Mouse (Mus musculus): ENCODE data around the gene Igf2bp1. TPM values are rescaled to one million over a fixed set of nuclear protein-coding genes. Genes with fewer than 3 reads are reported as not detected.
A peak's percentile ranks its signal among the peaks of the same experiment; 100 is the strongest.

Gene Igf2bp1
- total RNA-seq (2021), result under 1 TPM; 0.10 to 0.11 TPM
- long read RNA-seq, experiment 1, result 0 reads
- long read RNA-seq, experiment 2, result 0 reads

- no peak for DNase-seq
These were observed at the start of gene Igf2bp1 for GRCm38 (mm10) chr11:96005403-96006271. TSS of gene Igf2bp1 (minus strand) at chr11:96005940.

GRCm38 (mm10) chr11:96050854-96051253 lies 45.1 kb upstream of the Igf2bp1 start:
- intact Hi-C loops (cut with DNase I; ENCODE audit: low total_unique reads), result no loop called here
- DNase-seq, result no peak

More at GRCm38 (mm10) chr11:96005403-96006271, at the start of gene Igf2bp1:
- intact Hi-C loops (cut with DNase I; ENCODE audit: low total_unique reads), result loop anchor here (10.0 kb wide), 1 partner anchor 199 kb away; no protein-coding TSS in a partner anchor

GRCm38 (mm10) chr11:96049939-96050338 lies 44.2 kb upstream of the Igf2bp1 start:
- intact Hi-C loops (cut with DNase I; ENCODE audit: low total_unique reads), result no loop called here
- DNase-seq, result no peak

GRCm38 (mm10) chr11:96047469-96048373 lies 42.0 kb upstream of the Igf2bp1 start:
- intact Hi-C loops (cut with DNase I; ENCODE audit: low total_unique reads), result no loop called here
- no peak for DNase-seq

GRCm38 (mm10) chr11:96046793-96047192 lies 41.1 kb upstream of the Igf2bp1 start:
- DNase-seq, result no peak
- intact Hi-C loops (cut with DNase I; ENCODE audit: low total_unique reads), result no loop called here

- intact Hi-C loops (cut with DNase I; ENCODE audit: low total_unique reads), result no loop called here
- no peak for DNase-seq
These were observed 40.3 kb upstream of the Igf2bp1 start for GRCm38 (mm10) chr11:96046028-96046427.

GRCm38 (mm10) chr11:96044803-96045567 lies 39.2 kb upstream of the Igf2bp1 start:
- intact Hi-C loops (cut with DNase I; ENCODE audit: low total_unique reads), result no loop called here
- DNase-seq, result no peak

GRCm38 (mm10) chr11:96038560-96038959 lies 32.8 kb upstream of the Igf2bp1 start:
- no peak for DNase-seq
- intact Hi-C loops (cut with DNase I; ENCODE audit: low total_unique reads), result no loop called here

GRCm38 (mm10) chr11:96037499-96037898 lies 31.8 kb upstream of the Igf2bp1 start:
- intact Hi-C loops (cut with DNase I; ENCODE audit: low total_unique reads), result no loop called here
- DNase-seq, result no peak

- peak; percentile 19 for DNase-seq
- intact Hi-C loops (cut with DNase I; ENCODE audit: low total_unique reads), result no loop called here
These were observed 29.4 kb upstream of the Igf2bp1 start for GRCm38 (mm10) chr11:96035133-96035532.

- intact Hi-C loops (cut with DNase I; ENCODE audit: low total_unique reads), result no loop called here
- DNase-seq, result peak; percentile 94
These were observed 28.9 kb upstream of the Igf2bp1 start, which contains the start of gene Snf8 for GRCm38 (mm10) chr11:96034596-96035052. TSS of gene Snf8 (plus strand) at chr11:96034885.

- DNase-seq, result no peak
- intact Hi-C loops (cut with DNase I; ENCODE audit: low total_unique reads), result no loop called here
These were observed 28.4 kb upstream of the Igf2bp1 start for GRCm38 (mm10) chr11:96034116-96034515.

GRCm38 (mm10) chr11:96033264-96033663 lies 27.5 kb upstream of the Igf2bp1 start:
- intact Hi-C loops (cut with DNase I; ENCODE audit: low total_unique reads), result no loop called here
- DNase-seq, result no peak

GRCm38 (mm10) chr11:96031701-96032100 lies 26.0 kb upstream of the Igf2bp1 start:
- intact Hi-C loops (cut with DNase I; ENCODE audit: low total_unique reads), result no loop called here

GRCm38 (mm10) chr11:96030571-96030970 lies 24.8 kb upstream of the Igf2bp1 start:
- DNase-seq, result no peak
- intact Hi-C loops (cut with DNase I; ENCODE audit: low total_unique reads), result no loop called here

More at GRCm38 (mm10) chr11:96031701-96032100, 26.0 kb upstream of the Igf2bp1 start:
- no peak for DNase-seq

GRCm38 (mm10) chr11:96028130-96028529 lies 22.4 kb upstream of the Igf2bp1 start:
- no peak for DNase-seq
- intact Hi-C loops (cut with DNase I; ENCODE audit: low total_unique reads), result no loop called here

GRCm38 (mm10) chr11:96020622-96021021 lies 14.9 kb upstream of the Igf2bp1 start:
- intact Hi-C loops (cut with DNase I; ENCODE audit: low total_unique reads), result no loop called here
- no peak for DNase-seq

GRCm38 (mm10) chr11:96017941-96018351 lies 12.2 kb upstream of the Igf2bp1 start:
- DNase-seq, result no peak
- intact Hi-C loops (cut with DNase I; ENCODE audit: low total_unique reads), result no loop called here

- no peak for DNase-seq
These were observed 9.7 kb upstream of the Igf2bp1 start for GRCm38 (mm10) chr11:96015421-96015820.

More at GRCm38 (mm10) chr11:96015421-96015820, 9.7 kb upstream of the Igf2bp1 start:
- intact Hi-C loops (cut with DNase I; ENCODE audit: low total_unique reads), result no loop called here

Data from gastrocnemius, postnatal 14 days (tissue).